ENCODE assay signal across 14 mouse cellular contexts in the genomic region with DNA sequence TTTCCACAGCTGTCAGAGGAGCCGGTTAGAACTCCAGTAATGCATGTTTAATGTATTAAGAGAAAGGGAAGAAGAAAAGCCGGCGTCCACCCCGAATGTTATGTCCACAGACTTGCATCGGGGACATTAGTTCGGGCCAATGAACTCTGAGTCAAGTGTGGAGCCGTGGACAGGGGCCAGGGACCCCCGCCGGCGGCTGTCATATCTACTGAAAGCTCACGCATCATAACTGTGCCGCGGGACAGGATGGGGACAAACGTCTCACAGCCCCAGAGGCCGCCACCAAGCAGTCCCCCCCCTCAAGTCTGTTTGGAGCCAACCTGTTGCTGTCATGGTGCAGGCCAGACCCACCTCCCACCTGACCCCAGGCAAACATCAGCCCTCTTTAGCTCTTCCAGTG. TPM values are rescaled to one million over a fixed set of nuclear protein-coding genes. Genes with fewer than 3 reads are reported as not detected.
DNase-seq lines count a peak whose midpoint lies in the region; ATAC-seq and TF ChIP-seq lines count a peak whose summit lies in the region.
"Had no signal": no experiment of that assay in that cellular context is flagged by ENCODE, and none has a peak within 500 bp of the region (broad histone marks: within the 10 kb centered on the region; RNA-seq: fewer than 3 reads in every experiment).

No protein-coding gene starts in this region.

- WGBS in hindbrain, embryonic 10.5 days = 45% methylated on average over 15 of the region's 15 CpGs
- WGBS in midbrain, embryonic 13.5 days = 22% methylated on average over 15 of the region's 15 CpGs

- peaks cover 23% of the 10 kb centered on the region for H3K9me3 ChIP-seq in E14TG2a.4 (ENCODE audit: low read length)
- H3K9me3 ChIP-seq in hindbrain, embryonic 10.5 days = no peaks in the 10 kb centered on the region
- no peaks in the 10 kb centered on the region for H3K9me3 ChIP-seq in midbrain, embryonic 13.5 days
- H3K9me3 ChIP-seq: heart, embryonic 12.5 days had no signal

- no peak for TF ChIP-seq CTCF in E14TG2a.4 (conservative IDR thresholded peaks at IDR 0.05; ENCODE audit: low read length)

- DNase-seq in embryo, embryonic 11 days = peak; percentile 35
- DNase-seq in embryo, embryonic 10 days (ENCODE audit: low spot score) = no peak
- DNase-seq in hindbrain, embryonic 10.5 days (ENCODE audit: low spot score) = no peak
- DNase-seq in urinary bladder, adult 2 months (ENCODE audit: low spot score) = no peak
- no peak for DNase-seq in frontal cortex, adult 2 months (ENCODE audit: extremely low spot score in 1 of 2, low spot score in 1 of 2)
- DNase-seq: gastrocnemius, postnatal 10 days; layer of hippocampus, adult 9-11 months; lung, adult 2 months had no signal

- H3K27me3 ChIP-seq in E14TG2a.4 (ENCODE audit: insufficient read depth, low read length) = no peaks in the 10 kb centered on the region
- peaks cover 51% of the 10 kb centered on the region for H3K27me3 ChIP-seq in hindbrain, embryonic 10.5 days (ENCODE audit: insufficient read depth, poor library complexity, severe bottlenecking)
- H3K27me3 ChIP-seq in midbrain, embryonic 13.5 days = no peaks in the 10 kb centered on the region
- H3K27me3 ChIP-seq: heart, embryonic 12.5 days had no signal

- H3K9ac ChIP-seq in midbrain, embryonic 13.5 days (replicated peaks) = 0 out of 2 replicates have a peak overlapping the region, but pooled peaks have one; percentile 51
- H3K9ac ChIP-seq: heart, embryonic 12.5 days had no signal

- no peaks in the 10 kb centered on the region for H3K36me3 ChIP-seq in E14TG2a.4 (ENCODE audit: insufficient read depth, low read length)
- H3K36me3 ChIP-seq in hindbrain, embryonic 10.5 days = no peaks in the 10 kb centered on the region
- H3K36me3 ChIP-seq in midbrain, embryonic 13.5 days = no peaks in the 10 kb centered on the region
- H3K36me3 ChIP-seq: heart, embryonic 12.5 days had no signal

- H3K4me1 ChIP-seq in E14TG2a.4 (replicated peaks; ENCODE audit: low read depth, low read length) = peaks cover 68% of the 10 kb centered on the region
- H3K4me1 ChIP-seq in hindbrain, embryonic 10.5 days (replicated peaks) = peaks cover 59% of the 10 kb centered on the region
- H3K4me1 ChIP-seq in midbrain, embryonic 13.5 days (replicated peaks) = peaks cover 28% of the 10 kb centered on the region

- ATAC-seq in midbrain, embryonic 13.5 days = peak; percentile 62
- ATAC-seq in megakaryocyte, adult 5-6 weeks (ENCODE audit: poor library complexity, severe bottlenecking) = no peak

- peak overlapping the region; percentile 84 for H3K27ac ChIP-seq in hindbrain, embryonic 10.5 days
- peak overlapping the region; percentile 71 for H3K27ac ChIP-seq in midbrain, embryonic 13.5 days

- peak overlapping the region; percentile 66 for H3K4me3 ChIP-seq in E14TG2a.4 (replicated peaks; ENCODE audit: low read length)
- peak overlapping the region; percentile 14 for H3K4me3 ChIP-seq in hindbrain, embryonic 10.5 days
- H3K4me3 ChIP-seq in midbrain, embryonic 13.5 days (replicated peaks) = no peak overlapping the region
- H3K4me3 ChIP-seq: heart, embryonic 12.5 days had no signal

- H3K4me2 ChIP-seq in midbrain, embryonic 13.5 days (replicated peaks) = peak overlapping the region; percentile 45
- H3K4me2 ChIP-seq: heart, embryonic 12.5 days had no signal

RNA-seq across cellular contexts. Expression of gene 1810010D01Rik, which starts 34.4 kb away (rescaled TPM):
- 0.19 and 0.37 TPM in 2 replicates for polyA plus RNA-seq in hindbrain, embryonic 10.5 days (2016; fragmentation: Nextera tagmentation; extraction: Ambion mirVana)
- 0.34 TPM in 1 of 2 replicates, not detected in the other for polyA plus RNA-seq in midbrain, embryonic 13.5 days (2015; fragmentation: Nextera tagmentation; extraction: Ambion mirVana)
- total RNA-seq in megakaryocyte, adult 5-6 weeks (2015) = not detected in 2 replicates
- not detected in 2 replicates for total RNA-seq in megakaryocyte, adult 5-6 weeks (2017)
- 3.8 and 4.4 TPM in 2 replicates for polyA plus RNA-seq in urinary bladder, adult 2 months (2012; rRNA removed)
- polyA plus RNA-seq in frontal cortex, adult 2 months (2012; rRNA removed) = 2.1 and 2.7 TPM in 2 replicates
- total RNA-seq: left cerebral cortex, postnatal 25 days; MEL had no signal
